Mouse (Mus musculus) ES-E14 (cell line): ENCODE data around the gene Supt6.

Experiments used
- CHD2 ChIP-seq: IDR thresholded peaks from 2 replicates; pipeline ENCODE4 v1.6.1; 2014; ENCODE audit warnings: mild to moderate bottlenecking, low read depth, low read length, inconsistent platforms
- HCFC1 ChIP-seq: IDR thresholded peaks from 2 replicates; pipeline ENCODE4 v1.6.1; 2012; ENCODE audit warnings: low read length, inconsistent platforms, borderline replicate concordance; ENCODE audit not compliant: insufficient read depth
- ZC3H11A ChIP-seq: IDR thresholded peaks from 2 replicates; pipeline ENCODE4 v1.6.1; 2012; ENCODE audit warnings: low read depth, mild to moderate bottlenecking, inconsistent platforms, low read length, borderline replicate concordance
- ZNF384 ChIP-seq: IDR thresholded peaks from 2 replicates; pipeline ENCODE4 v1.6.1; 2012; ENCODE audit warnings: low read depth, low read length, inconsistent platforms

DNA sequence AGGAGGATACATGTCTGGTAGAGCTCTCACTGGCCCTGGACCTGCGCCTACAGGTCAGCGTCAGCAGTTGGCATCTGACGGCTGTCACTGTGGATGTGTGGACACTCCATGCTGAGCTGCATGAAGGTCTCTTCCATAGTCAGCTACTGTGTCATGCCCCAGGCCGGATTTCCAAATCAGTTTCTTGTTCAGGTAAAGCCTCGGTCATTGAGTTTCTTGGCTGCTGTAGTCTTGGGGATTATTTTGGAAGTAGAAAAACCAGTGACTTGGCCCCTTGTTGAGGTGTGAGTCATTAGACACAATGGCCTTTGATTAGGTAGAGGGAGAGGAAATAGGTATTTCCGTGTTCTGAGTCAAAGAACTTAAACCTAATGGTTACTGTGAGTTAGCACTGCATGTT lies 19.8 kb upstream of the Supt6 start:
- TF ChIP-seq ZC3H11A (no peak), CHD2 (no peak), HCFC1 (no peak), ZNF384 (no peak)
